Mouse (Mus musculus) megakaryocyte-erythroid progenitor cell, adult 5-6 weeks (primary cell): ENCODE results near the gene Cacng4. TPM values are rescaled to one million over a fixed set of nuclear protein-coding genes. Genes with fewer than 3 reads are reported as not detected.

ENCODE experiments used
- ATAC-seq: replicated peaks from 2 replicates; pipeline ENCODE4 v1.8.0; 2016; ENCODE audit warnings: mild to moderate bottlenecking, inconsistent platforms; ENCODE audit not compliant: severe bottlenecking, poor library complexity, low FRiP score, low TSS enrichment
- total RNA-seq, 2 experiments: library from RNA; stranded (forward) in 1 of 2; stranded (reverse) in 1 of 2; fragments of 200-1000, 215-1000 nt in 1 of 2; fragments of >200 nt in 1 of 2; fragmentation: Nextera tagmentation in 1 of 2; gene quantifications; 2 replicates each; pipeline ENCODE4 v1.2.3; 2014 to 2017

The Cacng4 gene
- total RNA-seq, 2 experiments from 2014 or later = not detected

DNA sequence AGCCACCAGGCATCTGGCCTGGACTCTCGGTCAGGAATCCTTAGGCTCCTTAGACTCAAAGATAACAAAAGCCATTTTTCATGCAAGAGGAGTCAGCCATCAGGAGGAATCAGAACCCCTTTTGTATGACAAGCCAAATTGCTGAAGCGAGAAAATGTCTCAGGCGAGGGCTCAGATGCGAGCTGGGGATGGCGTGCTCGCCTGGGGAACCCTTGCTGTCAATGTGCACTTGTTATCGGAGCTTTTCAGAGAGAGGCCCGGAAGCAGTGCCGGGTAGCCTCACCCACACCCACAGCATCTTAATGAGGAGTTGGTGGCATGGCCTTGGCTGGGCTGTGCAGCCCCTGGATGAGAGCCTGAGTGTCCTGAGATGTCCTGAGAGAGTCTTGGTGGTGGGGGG, 15.5 kb downstream of the Cacng4 start:
- ATAC-seq = no peak

GRCm38 (mm10) chr11:107777487-107777886, 16.9 kb downstream of the Cacng4 start:
- no peak for ATAC-seq

DNA sequence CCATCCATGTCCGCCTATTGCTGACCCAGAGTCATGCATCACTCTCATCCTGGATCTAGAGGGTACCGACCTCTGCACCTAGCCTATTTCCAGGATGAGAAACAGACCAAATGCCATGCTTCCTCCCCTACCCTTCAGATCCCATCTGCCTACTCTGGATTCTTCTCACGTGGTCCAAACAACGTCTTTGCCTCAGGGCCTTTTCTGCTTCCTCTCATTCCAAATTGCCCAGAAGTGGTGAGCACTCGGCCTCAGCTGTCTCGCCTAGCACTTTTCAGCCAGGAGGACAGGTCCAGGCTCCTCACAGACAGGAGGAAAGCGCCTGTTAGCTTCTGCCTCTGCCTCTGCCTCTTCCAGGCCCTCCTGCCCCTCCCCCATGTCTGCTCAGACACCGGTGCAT, 21.0 kb downstream of the Cacng4 start:
- ATAC-seq = no peak

- no peak for ATAC-seq
Measured at GRCm38 (mm10) chr11:107772002-107772401, 22.4 kb downstream of the Cacng4 start.

DNA sequence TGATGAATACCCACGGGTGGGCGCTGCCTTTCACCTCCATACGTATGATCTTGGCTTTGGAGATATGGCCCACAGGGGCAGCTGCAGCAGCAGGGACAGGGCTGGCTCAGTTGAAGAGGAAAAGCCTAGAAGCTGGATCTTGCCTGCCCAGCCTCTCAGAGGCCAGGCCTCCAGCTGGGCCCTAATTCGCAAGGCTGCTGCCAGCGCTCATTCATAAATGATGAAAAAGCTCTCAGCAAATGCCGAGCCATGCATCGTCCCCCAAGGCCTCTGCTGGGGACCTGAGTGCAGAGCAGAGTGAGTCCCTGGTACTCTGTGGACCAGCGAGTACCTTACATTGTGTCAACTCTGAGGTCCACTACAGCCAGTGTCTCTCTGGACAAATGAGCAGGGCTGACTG, 26.0 kb downstream of the Cacng4 start:
- no peak for ATAC-seq

DNA sequence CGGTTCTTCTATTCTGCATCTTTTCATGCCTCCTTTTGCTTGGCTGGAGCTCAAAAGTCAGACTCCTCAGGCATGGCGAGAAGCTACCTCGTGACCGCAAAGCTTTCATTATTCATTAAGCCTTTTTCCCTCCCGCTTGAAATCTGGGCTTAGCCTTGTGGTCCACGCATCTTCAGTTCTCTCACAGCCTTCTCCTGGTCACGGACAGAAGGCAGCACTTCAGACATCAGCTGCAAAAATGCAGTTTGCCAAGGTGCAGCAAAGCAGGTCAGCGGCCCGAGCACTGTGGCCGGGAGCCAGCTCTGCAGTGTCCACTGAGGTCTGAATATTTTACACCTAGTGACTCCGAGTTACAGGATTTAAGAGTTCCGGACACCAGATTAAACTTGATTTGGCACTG, 27.4 kb downstream of the Cacng4 start:
- ATAC-seq = no peak

GRCm38 (mm10) chr11:107762688-107763460, 31.5 kb downstream of the Cacng4 start:
- no peak for ATAC-seq

DNA sequence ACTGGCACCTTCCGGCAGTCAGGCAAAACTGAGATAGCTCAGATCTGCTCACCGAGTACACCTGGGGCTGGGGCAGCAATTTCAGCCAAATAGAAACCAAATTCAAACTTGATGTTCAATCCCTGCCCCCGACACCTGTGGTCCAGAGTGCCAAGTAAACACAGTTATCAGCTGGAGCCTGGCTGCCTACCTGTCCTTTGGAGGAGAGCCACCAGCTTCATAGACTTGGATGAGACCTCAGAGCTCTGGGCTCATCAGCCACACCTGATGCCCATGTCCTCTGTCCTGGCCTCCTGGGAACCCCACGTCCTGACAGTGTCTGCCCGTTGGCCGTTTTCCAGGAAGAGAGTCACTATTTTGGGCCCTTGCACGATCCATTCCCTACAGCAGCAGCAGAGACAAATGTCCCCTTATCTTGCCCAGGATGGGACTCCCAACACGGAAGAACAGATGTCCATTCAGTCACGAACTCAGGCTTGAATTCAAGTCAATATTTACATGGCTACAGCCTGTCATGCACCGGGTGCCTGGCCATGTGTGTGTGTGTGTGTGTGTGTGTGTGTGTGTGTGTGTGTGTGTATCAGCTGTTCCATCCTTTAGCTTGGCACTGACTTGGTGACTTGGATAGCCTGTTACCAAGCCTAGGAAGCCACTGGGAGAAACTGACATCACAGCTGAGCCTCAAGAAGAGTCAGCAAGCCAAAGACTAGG, 32.4 kb downstream of the Cacng4 start:
- ATAC-seq = no peak

DNA sequence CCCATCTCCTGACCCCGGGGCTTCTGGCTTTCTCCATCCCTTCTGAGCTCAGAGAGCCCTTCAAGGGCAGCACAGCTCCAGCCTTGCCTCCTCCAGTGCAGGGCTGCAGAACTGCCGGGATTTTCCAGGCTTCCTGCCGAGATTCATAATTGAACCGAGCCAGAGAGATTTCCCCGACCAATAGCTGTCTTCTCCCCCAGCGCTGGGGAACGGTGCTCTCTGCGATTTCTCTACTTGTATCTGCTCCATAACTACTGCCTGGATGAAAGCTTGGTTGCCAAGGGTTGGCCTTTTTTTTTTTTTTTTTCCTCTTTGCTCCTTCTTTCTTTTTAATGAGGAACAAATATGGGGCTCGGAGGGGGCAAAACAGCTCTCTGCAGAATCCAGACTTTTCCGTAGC, 34.4 kb downstream of the Cacng4 start:
- no peak for ATAC-seq

DNA sequence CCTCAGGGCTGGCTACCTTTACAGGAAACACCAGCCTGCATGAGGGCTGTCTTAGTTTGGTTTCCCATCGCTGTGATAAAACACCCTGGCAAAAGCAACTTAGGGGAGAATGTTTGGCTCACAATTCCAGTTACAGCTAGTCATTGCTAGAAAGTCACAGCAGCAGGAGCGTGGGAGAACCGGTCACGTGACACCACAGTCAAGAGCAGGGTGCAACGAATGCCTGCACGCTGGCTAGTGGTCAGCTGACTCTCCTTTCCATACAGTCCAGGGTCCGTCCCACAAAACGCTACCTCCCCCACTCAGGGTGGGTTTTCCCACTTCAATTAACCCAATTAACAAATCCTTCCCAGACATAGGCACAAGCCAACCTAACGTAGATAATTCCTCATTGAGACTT, 34.8 kb downstream of the Cacng4 start:
- no peak for ATAC-seq

DNA sequence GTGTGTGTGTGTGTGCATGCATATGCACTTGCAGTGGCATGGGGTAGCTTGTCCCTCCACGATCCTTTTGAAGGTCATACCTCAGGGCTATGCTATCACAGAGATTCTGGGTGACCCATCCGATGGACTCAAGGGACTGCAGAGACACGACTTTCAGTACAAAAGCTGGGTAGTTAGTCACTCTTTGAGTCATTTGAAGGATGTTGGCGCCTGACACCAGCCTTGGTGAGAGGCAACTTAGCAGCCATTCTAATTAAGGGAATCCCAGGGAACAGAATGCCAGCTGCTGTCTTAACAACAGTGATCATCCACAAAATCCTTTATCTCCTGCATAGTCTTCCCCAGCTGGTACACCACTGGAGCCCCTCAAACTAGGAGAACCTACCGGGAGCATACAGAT, 45.2 kb downstream of the Cacng4 start:
- ATAC-seq = no peak

DNA sequence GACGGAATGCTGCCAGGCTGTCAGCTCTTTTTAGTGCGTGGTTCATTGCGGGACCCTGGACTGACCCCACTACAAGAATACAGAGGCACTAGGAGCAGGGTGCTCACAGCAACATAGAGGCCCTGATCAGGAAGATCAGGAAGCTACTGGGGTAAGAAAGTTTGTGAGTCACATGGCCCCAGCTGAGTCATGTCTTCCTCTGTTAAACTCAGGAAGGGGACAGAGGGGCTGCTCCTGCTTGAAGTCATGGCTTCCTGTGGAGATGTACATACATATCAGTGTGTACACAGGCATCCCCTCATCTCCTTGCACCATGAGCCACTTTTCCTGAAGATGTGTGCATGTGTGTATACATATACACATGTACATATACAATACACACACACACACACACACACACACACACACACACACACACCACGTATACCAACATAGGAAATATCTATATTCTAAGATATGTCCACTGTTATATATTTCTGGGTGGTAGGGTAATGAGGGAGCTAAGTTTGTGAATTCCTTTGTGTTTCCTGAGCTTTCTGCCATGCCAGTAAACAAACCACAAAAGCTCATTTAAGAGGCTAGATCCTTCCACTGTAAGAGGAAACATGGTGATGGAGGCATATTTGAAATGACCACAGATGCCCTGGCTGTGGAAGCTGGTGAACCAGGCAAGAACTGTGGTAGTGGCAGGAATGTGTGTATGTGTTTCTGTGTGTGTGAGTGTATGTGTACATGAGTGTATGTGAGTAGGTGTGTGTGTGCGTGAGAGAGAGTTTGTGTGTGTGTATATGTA, 45.9 kb downstream of the Cacng4 start:
- no peak for ATAC-seq

- no peak for ATAC-seq
Measured at GRCm38 (mm10) chr11:107743100-107743499, 51.3 kb downstream of the Cacng4 start.

DNA sequence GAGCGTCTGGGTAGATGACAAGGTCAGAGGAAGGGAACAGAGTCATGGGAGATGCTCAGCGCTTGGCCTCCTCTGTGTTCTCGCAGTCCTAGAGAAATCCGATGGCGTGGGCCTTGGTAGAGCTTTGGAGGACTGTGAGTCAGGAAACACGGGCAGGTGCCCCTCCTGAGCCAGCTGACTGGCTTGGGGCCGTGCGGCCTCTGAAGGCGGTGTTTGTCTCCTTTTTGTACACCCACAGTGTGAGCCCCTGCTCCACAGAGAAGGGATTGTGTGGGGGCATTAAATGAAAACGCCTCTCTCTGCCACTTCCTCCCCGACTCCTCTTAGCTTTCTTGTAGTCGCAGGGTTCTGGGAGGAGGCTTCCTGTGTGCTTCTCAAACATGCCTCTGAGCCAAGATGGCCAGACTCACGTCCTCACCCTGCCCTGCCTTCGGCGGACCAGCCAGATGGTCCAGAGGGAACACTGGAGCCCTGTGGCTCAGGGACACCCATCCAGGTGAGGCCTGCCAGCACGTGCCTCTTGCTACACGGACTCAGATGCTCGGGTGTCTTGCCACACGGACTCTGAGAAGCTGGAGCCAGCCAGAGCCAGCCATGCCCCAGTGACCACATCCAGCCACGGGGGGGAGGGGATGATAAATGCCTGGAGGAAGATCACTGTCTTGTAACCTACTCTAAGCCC, 55.8 kb downstream of the Cacng4 start:
- ATAC-seq = no peak

DNA sequence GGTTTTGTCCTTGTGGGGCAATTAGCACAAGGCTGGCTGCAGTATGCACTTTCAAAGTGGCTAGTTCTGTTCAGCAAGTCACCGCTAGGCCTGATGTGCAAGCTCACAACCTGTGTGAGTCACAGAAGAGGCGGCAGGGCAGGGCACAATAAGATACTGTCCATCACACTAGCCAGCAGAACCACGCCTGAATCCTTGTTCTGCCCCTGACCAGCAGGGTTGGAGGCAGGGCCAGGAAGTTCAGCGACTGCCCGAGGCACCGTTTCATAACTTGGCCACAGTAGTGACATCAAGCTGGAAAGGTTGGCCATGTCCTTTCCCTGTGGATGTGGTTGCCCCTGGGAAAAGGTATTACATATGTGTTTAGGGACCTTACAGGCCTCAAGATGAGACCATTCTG, 56.5 kb downstream of the Cacng4 start:
- ATAC-seq = no peak

GRCm38 (mm10) chr11:107734133-107734532, 60.2 kb downstream of the Cacng4 start:
- ATAC-seq = no peak

GRCm38 (mm10) chr11:107731498-107731897, 62.9 kb downstream of the Cacng4 start:
- no peak for ATAC-seq

- ATAC-seq = no peak
Measured at GRCm38 (mm10) chr11:107730940-107731339, 63.4 kb downstream of the Cacng4 start.

GRCm38 (mm10) chr11:107729141-107729540, 65.2 kb downstream of the Cacng4 start:
- no peak for ATAC-seq
